Mouse (Mus musculus) midbrain, embryonic 12.5 days (tissue): ENCODE measurements at regions not wholly inside any gene's neighbourhood (a gene's known extent, or its start where the extent isn't known, plus 50 kb on each side); places are given as distances from the start of the nearest gene placed in this dataset.

Source experiments
- ATAC-seq: fragments of 200-750 bp; cut with Nextera tagmentation; 2 replicates; pipeline ENCODE4 v1.8.0; 2017; ENCODE audit warnings: low read depth, moderate TSS enrichment, moderate library complexity; ENCODE audit not compliant: low FRiP score
- H3K27ac ChIP-seq: fragments of 300-500 bp; sonication (generic); replicated peaks from 2 replicates; pipeline ENCODE4 v1.5.1; 2016; ENCODE audit warnings: mild to moderate bottlenecking
- H3K27me3 ChIP-seq: fragments of 300-500 bp; sonication (generic); 2 replicates; pipeline ENCODE4 v1.6.1; 2016; ENCODE audit warnings: mild to moderate bottlenecking
- H3K36me3 ChIP-seq: fragments of 300-500 bp; sonication (generic); 2 replicates; pipeline ENCODE4 v1.6.1; 2016
- H3K4me1 ChIP-seq: fragments of 300-500 bp; sonication (generic); 2 replicates; pipeline ENCODE4 v1.6.1; 2016
- H3K4me2 ChIP-seq: fragments of 300-500 bp; sonication (generic); replicated peaks from 2 replicates; pipeline ENCODE4 v1.6.1; 2016; ENCODE audit warnings: mild to moderate bottlenecking, moderate library complexity
- H3K4me3 ChIP-seq: fragments of 300-500 bp; sonication (generic); 2 replicates; pipeline ENCODE4 v1.5.1; 2016; ENCODE audit warnings: mild to moderate bottlenecking
- H3K9ac ChIP-seq: fragments of 300-500 bp; sonication (generic); replicated peaks from 2 replicates; pipeline ENCODE4 v1.6.1; 2016; ENCODE audit warnings: mild to moderate bottlenecking, moderate library complexity
- H3K9me3 ChIP-seq: fragments of 300-500 bp; sonication (generic); 2 replicates; pipeline ENCODE4 v1.6.1; 2016; ENCODE audit warnings: mild to moderate bottlenecking
- WGBS: fragments of 180-500 bp; shearing (Covaris S2); methylation state at CpG from one replicate; pipeline ENCODE4 v1.1.7; 2016; 5-methylcytosine and 5-hydroxymethylcytosine counted together

DNA sequence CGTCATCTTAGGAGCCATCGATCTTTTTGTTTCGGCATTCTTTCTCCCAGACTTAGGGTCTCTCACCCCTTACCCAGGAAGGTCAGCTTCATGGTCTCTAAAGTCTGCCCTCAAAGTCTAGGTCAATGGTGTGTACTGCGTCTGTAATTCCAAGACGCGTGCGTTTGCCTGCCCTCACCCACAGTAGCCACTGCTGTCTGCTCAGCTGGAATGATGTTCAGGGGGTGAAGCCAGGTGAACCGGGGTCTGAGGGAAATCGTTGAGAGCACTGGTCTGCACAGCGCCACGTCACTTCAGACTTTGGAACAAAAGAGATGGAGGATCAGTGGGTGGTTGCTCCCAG, 244.2 kb downstream of the Ndfip2 start:
- WGBS, result 4% methylated on average over 11 of the region's 11 CpGs
- H3K27ac ChIP-seq, result peak overlapping the region; percentile 69
- peaks cover 39% of the 10 kb centered on the region for H3K4me1 ChIP-seq
- H3K4me3 ChIP-seq, result peak overlapping the region; percentile 12; the same call in 1 of the 2 replicates
- H3K9me3 ChIP-seq, result no peaks in the 10 kb centered on the region
- peak overlapping the region; percentile 45 for H3K4me2 ChIP-seq
- peak; percentile 27 for ATAC-seq
- peaks cover 52% of the 10 kb centered on the region for H3K27me3 ChIP-seq
- H3K9ac ChIP-seq, result no peak overlapping the region
- H3K36me3 ChIP-seq, result no peaks in the 10 kb centered on the region

DNA sequence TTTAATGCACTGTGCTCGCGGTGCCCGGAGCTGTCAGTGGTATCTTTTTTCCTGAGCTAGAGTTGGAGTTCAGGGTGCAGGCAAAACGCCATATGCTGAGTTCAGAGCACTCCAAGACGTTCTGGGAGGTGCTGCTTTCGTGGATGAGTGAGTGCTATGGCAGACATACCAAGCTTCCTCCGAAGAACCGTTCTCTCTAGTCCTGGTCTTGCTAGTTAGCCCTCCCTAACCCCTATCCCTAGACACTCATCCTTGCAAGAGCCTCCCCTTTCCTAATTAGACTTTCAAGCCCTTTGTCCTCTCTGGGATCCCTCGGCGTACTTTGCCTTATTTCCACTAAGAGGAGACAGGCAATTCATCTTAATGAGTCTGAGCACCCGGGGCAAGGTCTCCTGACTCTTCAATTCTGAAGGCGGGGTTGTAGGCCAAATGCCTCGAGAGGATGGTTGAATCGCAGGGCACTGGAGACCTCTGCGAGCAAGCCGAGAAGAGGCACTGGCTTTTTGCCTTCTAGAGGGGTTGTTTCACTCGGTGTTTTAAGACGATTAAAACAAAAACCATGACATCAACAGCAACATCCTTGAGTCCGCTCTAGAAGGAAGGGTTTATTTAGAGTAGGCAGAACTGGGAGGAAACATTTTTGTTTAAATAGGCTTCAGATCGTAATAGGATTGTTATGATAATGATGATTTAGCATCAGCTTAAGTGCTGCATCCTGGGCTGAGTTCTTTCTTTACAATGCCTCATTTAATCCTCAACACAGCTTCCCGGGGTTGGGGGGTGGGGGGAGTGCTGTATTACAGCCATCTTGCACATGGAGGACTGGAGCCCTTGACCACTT, 243.6 kb downstream of the Ndfip2 start:
- ATAC-seq, result peak; percentile 45
- peak overlapping the region; percentile 69 for H3K27ac ChIP-seq
- WGBS, result 2% methylated on average over 21 of the region's 21 CpGs
- H3K36me3 ChIP-seq, result no peaks in the 10 kb centered on the region
- peak overlapping the region; percentile 15 for H3K4me3 ChIP-seq
- peak overlapping the region; percentile 45 for H3K4me2 ChIP-seq
- H3K9me3 ChIP-seq, result no peaks in the 10 kb centered on the region
- peaks cover 52% of the 10 kb centered on the region for H3K27me3 ChIP-seq
- peaks cover 39% of the 10 kb centered on the region for H3K4me1 ChIP-seq
- no peak overlapping the region for H3K9ac ChIP-seq

DNA sequence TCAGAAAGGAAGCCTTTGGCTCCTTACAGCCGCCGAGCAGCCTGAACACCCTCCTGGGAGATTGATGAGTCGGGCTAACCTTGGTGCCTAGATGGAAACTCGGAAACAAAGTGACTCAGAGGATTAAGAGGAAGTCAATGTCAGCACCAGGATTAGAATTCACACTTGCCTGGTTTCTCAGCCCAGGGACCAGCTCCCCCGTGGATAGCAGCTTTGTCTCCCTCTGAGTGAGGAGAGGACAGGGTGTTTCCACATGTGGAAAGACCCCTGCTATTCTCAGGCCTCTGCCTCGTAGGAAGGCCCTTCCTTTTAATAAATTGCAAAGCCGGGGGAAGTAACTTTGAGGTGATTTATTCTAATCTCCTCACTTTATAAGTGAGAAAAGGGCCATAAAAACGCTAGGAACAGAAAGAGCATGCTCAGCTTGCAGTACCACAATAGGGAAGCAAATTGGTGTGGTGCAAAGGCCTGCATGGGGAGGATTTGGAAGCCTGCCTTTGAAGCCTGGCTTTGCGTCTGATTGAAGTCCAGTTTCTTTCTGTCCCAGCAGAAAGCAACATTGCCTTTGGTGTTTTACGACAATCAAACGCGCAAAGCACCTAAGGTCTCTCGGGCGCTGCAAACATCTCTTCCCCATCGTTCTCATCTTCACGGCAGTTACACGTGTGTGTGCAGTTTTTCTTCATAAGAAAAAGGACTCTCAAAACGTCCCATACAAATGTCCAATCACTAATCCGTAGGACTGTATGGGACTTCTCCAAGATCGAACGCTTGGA, 242.8 kb downstream of the Ndfip2 start:
- Histone ChIP-seq H3K27ac (peak overlapping the region; percentile 69), H3K27me3 (peaks cover 52% of the 10 kb centered on the region), H3K4me3 (peak overlapping the region; percentile 15; the same call in 1 of the 2 replicates), H3K4me2 (peak overlapping the region; percentile 45), H3K9me3 (no peaks in the 10 kb centered on the region), H3K4me1 (peaks cover 39% of the 10 kb centered on the region), H3K9ac (no peak overlapping the region), H3K36me3 (no peaks in the 10 kb centered on the region)
- WGBS, result 3% methylated on average over 21 of the region's 21 CpGs
- peak; percentile 31 for ATAC-seq

DNA sequence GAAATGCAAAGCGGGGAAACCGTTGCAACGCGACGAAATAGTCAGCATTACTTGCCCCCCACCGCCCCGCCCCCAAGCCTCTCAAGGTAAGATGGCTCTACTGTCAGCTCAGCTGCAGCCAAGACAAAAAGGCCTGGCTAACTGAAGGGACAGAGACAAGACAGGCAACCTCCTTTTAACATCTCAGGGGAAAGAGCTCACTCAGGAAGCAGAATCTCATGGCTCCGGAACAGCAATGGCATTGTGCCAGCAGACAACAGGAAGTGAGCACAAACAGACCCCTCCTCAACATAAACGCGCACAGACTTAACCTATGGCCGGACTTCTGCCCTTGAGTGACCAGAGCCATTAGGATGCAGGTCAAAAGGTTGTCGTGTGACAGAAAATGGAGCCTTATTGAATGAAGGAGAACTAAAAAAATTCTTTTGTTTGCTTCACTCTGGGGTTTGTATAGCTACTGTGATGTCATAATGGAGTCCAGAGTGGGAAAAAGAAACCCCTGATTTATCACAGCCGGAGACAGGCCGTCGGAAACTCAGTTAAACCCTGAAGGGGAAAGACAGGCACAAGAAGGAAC, 241.0 kb downstream of the Ndfip2 start:
- 15% methylated on average over 15 of the region's 15 CpGs for WGBS
- H3K36me3 ChIP-seq, result no peaks in the 10 kb centered on the region
- H3K4me3 ChIP-seq, result peak overlapping the region; percentile 14; the same call in 1 of the 2 replicates
- no peaks in the 10 kb centered on the region for H3K9me3 ChIP-seq
- H3K4me1 ChIP-seq, result peaks cover 39% of the 10 kb centered on the region
- H3K9ac ChIP-seq, result no peak overlapping the region
- H3K27me3 ChIP-seq, result peaks cover 52% of the 10 kb centered on the region
- no peak overlapping the region for H3K27ac ChIP-seq
- peak overlapping the region; percentile 42 for H3K4me2 ChIP-seq
- ATAC-seq, result no peak

DNA sequence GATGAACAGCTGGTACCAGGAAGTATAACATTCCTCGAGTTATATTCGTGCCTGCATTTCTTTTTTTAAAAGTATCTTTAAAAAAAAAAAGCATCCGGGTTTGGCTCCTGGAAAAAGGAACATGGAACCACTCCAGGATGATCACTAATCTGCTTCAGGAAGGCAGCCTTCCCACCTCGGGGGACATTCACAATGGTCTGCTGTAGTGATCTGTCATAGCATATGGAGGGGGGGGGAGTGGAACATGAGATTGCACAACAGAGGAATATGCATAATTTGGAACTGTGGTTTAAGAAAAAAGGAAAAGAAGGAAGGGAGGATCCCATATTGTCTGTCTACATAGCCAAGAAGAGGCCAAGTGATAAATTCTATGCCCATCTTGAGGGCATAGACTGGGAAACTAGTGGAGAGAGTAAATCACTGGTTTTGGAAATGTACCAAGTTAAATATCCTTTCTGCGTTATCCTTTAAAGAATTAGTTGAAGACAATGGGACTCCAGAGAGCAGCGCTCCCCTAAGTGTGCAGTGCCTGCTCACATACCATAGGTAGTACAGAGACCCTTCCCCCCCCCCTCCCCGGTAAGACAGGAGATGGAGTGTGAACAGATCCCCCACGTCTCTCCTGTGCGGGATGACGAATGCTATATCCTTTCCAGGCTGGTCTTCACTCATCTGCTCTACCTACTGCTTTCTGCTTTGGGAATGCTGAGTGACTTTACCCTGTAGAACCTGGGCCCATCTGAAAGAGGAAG, 240.0 kb downstream of the Ndfip2 start:
- no peak overlapping the region for H3K4me3 ChIP-seq
- no peak for ATAC-seq
- no peaks in the 10 kb centered on the region for H3K9me3 ChIP-seq
- H3K4me1 ChIP-seq, result peaks cover 39% of the 10 kb centered on the region
- H3K27ac ChIP-seq, result no peak overlapping the region
- WGBS, result 76% methylated on average over 10 of the region's 10 CpGs
- no peak overlapping the region for H3K9ac ChIP-seq
- no peak overlapping the region for H3K4me2 ChIP-seq
- H3K27me3 ChIP-seq, result peaks cover 43% of the 10 kb centered on the region
- no peaks in the 10 kb centered on the region for H3K36me3 ChIP-seq

DNA sequence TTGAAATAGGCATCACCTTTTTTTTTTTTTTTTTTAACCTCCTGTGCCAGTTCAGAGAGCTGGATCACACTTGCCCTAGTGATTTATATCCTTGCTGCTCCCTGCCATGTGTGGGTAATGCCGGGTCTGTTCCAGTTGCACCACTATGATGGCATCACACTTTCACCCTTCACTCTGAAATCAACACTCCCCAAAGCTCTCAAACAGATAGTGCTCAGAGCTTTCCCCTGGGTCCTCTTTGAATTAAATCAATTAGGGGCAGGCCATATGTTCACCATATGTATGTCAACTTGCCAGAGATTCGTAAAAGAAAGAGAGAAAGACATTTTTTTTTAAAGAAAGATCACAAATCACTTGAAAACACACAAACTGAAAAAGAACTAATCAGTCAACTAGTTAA, 236.8 kb downstream of the Ndfip2 start:
- H3K27ac ChIP-seq, result no peak overlapping the region
- H3K4me2 ChIP-seq, result no peak overlapping the region
- peaks cover 36% of the 10 kb centered on the region for H3K27me3 ChIP-seq
- no peak overlapping the region for H3K9ac ChIP-seq
- 65% methylated on average over 2 of the region's 2 CpGs for WGBS
- no peaks in the 10 kb centered on the region for H3K36me3 ChIP-seq
- no peak for ATAC-seq
- peaks cover 15% of the 10 kb centered on the region for H3K4me1 ChIP-seq
- H3K4me3 ChIP-seq, result no peak overlapping the region
- H3K9me3 ChIP-seq, result no peaks in the 10 kb centered on the region

DNA sequence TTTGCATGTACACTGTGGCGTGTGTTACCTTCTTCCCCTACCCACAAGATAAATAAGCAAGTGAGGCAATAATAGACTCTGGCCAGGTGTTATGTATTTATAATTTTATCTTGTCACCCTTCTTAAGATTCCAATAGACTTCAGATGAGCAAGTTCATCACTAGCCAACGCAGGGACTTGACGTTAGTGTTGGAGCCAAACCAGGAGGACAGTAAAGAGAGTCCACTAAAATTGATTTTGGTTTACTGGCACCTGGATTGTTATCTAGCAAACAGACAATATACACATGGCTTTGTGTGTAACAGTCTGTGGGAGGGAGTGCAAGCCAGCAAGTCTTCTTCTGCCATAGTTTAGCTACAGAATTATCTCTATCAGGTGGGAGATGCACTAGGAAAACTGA, 236.0 kb downstream of the Ndfip2 start:
- WGBS, result 91% methylated on average over 3 of the region's 3 CpGs
- Histone ChIP-seq H3K4me2 (no peak overlapping the region), H3K4me3 (no peak overlapping the region), H3K9ac (no peak overlapping the region), H3K4me1 (peaks cover 7% of the 10 kb centered on the region), H3K9me3 (no peaks in the 10 kb centered on the region), H3K27ac (no peak overlapping the region), H3K36me3 (no peaks in the 10 kb centered on the region), H3K27me3 (peaks cover 34% of the 10 kb centered on the region)
- ATAC-seq, result no peak

DNA sequence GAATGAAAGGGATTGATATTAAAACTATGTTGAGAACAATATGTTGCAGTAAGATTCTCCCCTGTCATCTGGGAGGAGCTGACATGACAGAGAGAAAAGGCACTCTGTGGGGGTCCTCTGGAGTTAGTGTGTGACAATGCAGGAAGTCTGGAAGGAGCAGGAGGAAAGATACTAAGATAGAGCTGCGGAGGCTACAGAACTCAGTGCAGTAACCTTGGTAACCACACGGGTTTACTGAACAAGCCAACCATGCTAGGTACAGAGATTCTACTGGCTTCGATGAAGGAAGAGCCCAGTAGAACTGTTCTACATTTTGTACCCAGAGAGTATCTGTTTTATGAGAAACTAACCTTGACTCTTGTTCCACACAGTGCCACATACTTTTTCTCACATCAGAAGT, 231.8 kb downstream of the Ndfip2 start:
- no peak for ATAC-seq
- Histone ChIP-seq H3K36me3 (no peaks in the 10 kb centered on the region), H3K9ac (no peak overlapping the region), H3K27me3 (peaks cover 33% of the 10 kb centered on the region), H3K4me3 (no peak overlapping the region), H3K4me1 (no peaks in the 10 kb centered on the region), H3K4me2 (no peak overlapping the region), H3K27ac (no peak overlapping the region), H3K9me3 (no peaks in the 10 kb centered on the region)
- WGBS, result 42% methylated on average over 3 of the region's 3 CpGs

DNA sequence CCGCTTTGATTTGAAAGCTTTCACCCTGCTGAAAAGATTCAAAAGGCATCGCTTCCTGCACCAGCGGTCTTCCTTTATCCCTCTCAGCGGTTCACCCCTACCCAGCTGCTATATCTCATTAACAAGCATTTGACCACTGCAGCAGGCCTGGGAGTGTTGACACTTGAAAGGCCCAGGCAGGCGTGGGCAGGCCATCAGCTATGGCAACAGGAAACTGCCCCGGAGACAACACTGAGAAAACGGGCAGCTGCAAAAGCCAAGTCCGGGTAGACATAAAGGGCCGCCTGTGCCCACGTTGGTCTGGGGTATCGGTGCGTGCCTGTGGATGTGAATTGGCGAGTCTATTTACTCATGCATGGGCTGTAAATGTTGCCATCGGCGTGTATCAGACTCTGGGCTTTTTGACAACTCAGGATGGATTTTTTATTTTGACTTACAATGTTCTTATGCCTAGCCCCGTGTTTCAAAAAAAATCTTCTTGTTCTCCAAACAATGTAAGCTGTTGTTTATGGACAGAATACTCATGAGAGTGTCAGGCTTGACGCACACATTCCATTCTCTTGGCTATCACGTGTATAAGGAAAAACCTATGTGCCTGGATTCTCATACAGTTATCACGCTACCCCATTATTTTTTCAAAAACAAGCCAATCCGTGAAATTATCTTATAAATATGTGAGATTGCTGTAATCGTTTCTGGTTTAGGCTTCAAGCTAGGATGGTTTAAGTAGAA, 225.1 kb downstream of the Ndfip2 start:
- peaks cover 16% of the 10 kb centered on the region; the same call in 1 of the 2 replicates for H3K4me1 ChIP-seq
- no peaks in the 10 kb centered on the region for H3K36me3 ChIP-seq
- ATAC-seq, result peak; percentile 97
- 8% methylated on average over 21 of the region's 21 CpGs for WGBS
- peaks cover 47% of the 10 kb centered on the region for H3K27me3 ChIP-seq
- peak overlapping the region; percentile 26; the same call in 1 of the 2 replicates for H3K4me3 ChIP-seq
- no peaks in the 10 kb centered on the region for H3K9me3 ChIP-seq
- peak overlapping the region; percentile 49 for H3K4me2 ChIP-seq
- peak overlapping the region; percentile 1; the same call in 1 of the 2 replicates for H3K9ac ChIP-seq
- peak overlapping the region; percentile 89 for H3K27ac ChIP-seq

DNA sequence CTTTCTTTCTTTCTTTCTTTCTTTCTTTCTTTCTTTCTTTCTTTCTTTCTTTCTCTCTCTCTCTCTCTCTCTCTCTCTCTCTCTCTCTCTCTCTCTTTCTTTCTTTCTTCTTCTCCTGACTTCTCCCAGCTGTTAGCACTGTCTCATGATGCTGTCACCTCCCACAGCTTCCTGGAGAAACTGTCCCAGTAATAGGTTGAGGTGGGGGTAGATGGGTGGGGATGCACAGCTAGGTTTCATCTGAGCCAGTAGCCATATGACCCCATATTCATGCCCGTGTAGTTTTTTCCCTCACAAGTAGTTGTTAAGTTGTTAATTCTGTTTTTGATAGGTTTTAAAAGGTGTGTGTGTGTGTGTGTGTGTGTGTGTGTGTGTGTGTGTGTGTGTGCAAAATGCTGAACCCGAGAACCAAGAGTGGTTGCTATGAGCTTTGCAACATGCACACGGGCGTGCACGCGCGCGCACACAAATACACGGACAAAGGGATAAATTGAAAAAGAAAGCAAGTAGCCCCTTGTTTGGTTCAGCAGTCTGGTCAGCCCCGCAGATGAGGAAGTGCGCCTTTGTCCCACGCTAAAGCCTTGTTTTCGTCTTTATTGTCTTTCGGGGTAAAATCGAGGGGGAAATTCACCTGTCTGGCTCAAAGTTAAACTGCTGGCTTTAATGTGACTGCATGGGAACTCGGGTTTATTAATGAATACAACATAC, 224.4 kb downstream of the Ndfip2 start:
- whole genome bisulfite sequencing, result under 1% methylated on average over 16 of the region's 16 CpGs
- H3K36me3 ChIP-seq, result no peaks in the 10 kb centered on the region
- peaks cover 16% of the 10 kb centered on the region; the same call in 1 of the 2 replicates for H3K4me1 ChIP-seq
- H3K4me2 ChIP-seq, result peak overlapping the region; percentile 49
- peak; percentile 62 for ATAC-seq
- H3K27ac ChIP-seq, result peak overlapping the region; percentile 89
- H3K27me3 ChIP-seq, result peaks cover 47% of the 10 kb centered on the region
- H3K9me3 ChIP-seq, result no peaks in the 10 kb centered on the region
- peak overlapping the region; percentile 26 for H3K4me3 ChIP-seq
- peak overlapping the region; percentile 29 for H3K9ac ChIP-seq
